Mouse (Mus musculus): ENCODE data around the gene Jpt1. TPM values are rescaled to one million over a fixed set of nuclear protein-coding genes. Genes with fewer than 3 reads are reported as not detected.

Jpt1 gene
- 321 TPM for polyA plus RNA-seq (2017; shearing (Covaris generic))

GRCm38 (mm10) chr11:115514238-115514663, at the start of gene Jpt1:
Jpt1 (minus strand) TSS chr11:115514387.

GRCm38 (mm10) chr11:115536038-115536681, 22.0 kb upstream of the Jpt1 start, which contains the start of gene Sumo2:
Sumo2 (minus strand) TSS chr11:115536276.

GRCm38 (mm10) chr11:115491356-115492083, 22.7 kb downstream of the Jpt1 start, which contains the start of gene Nt5c:
Nt5c (minus strand) TSS chr11:115491862.

GRCm38 (mm10) chr11:115475025-115475757, 39.0 kb downstream of the Jpt1 start, which contains the start of gene Armc7:
Armc7 (plus strand) TSS chr11:115475667.

GRCm38 (mm10) chr11:115462243-115462891, 51.8 kb downstream of the Jpt1 start, which contains the start of gene Slc16a5:
Slc16a5 (plus strand) TSS chr11:115462474.

Other genes with a start within 250 kb of the Jpt1 start
- gene Grin2c, start 247.1 kb downstream of the Jpt1 start, polyA plus RNA-seq (2017; shearing (Covaris generic)), result not detected
- gene Fdxr, start 237.3 kb downstream of the Jpt1 start, polyA plus RNA-seq (2017; shearing (Covaris generic)), result 16.6 TPM
- 0.30 TPM for gene Fads6, start 216.7 kb downstream of the Jpt1 start, polyA plus RNA-seq (2017; shearing (Covaris generic))
- gene Otop2, start 207.2 kb downstream of the Jpt1 start, polyA plus RNA-seq (2017; shearing (Covaris generic)), result not detected
- not detected for gene Ush1g, start 192.3 kb downstream of the Jpt1 start, polyA plus RNA-seq (2017; shearing (Covaris generic))
- not detected for gene Otop3, start 179.7 kb downstream of the Jpt1 start, polyA plus RNA-seq (2017; shearing (Covaris generic))
- 30.6 TPM for gene Hid1, start 146.6 kb downstream of the Jpt1 start, polyA plus RNA-seq (2017; shearing (Covaris generic))
- 0.14 TPM for gene Cdr2l, start 132.5 kb downstream of the Jpt1 start, polyA plus RNA-seq (2017; shearing (Covaris generic))
- gene Mrpl58, start 110.6 kb downstream of the Jpt1 start, polyA plus RNA-seq (2017; shearing (Covaris generic)), result 83.7 TPM
- gene Atp5h, start 94.4 kb downstream of the Jpt1 start, polyA plus RNA-seq (2017; shearing (Covaris generic)), result 522 TPM
- gene Kctd2, start 94.3 kb downstream of the Jpt1 start, polyA plus RNA-seq (2017; shearing (Covaris generic)), result 82.3 TPM
- not detected for gene Trim80, start 73.8 kb downstream of the Jpt1 start, polyA plus RNA-seq (2017; shearing (Covaris generic))
- gene Slc16a5, start 51.9 kb downstream of the Jpt1 start, polyA plus RNA-seq (2017; shearing (Covaris generic)), result 3.4 TPM
- 49.9 TPM for gene Armc7, start 38.7 kb downstream of the Jpt1 start, polyA plus RNA-seq (2017; shearing (Covaris generic))
- 176 TPM for gene Nt5c, start 22.5 kb downstream of the Jpt1 start, polyA plus RNA-seq (2017; shearing (Covaris generic))
- gene Sumo2, start 21.9 kb upstream of the Jpt1 start, polyA plus RNA-seq (2017; shearing (Covaris generic)), result 633 TPM
- 60.7 TPM for gene Nup85, start 50.0 kb upstream of the Jpt1 start, polyA plus RNA-seq (2017; shearing (Covaris generic))
- gene Mrps7, start 89.5 kb upstream of the Jpt1 start, polyA plus RNA-seq (2017; shearing (Covaris generic)), result 73.7 TPM
- 42.1 TPM for gene Gga3, start 89.7 kb upstream of the Jpt1 start, polyA plus RNA-seq (2017; shearing (Covaris generic))
- gene Mif4gd, start 98.6 kb upstream of the Jpt1 start, polyA plus RNA-seq (2017; shearing (Covaris generic)), result 381 TPM
- gene Slc25a19, start 113.9 kb upstream of the Jpt1 start, polyA plus RNA-seq (2017; shearing (Covaris generic)), result 80.4 TPM
- 232 TPM for gene Grb2, start 194.2 kb upstream of the Jpt1 start, polyA plus RNA-seq (2017; shearing (Covaris generic))

All from effector memory CD4-positive, alpha-beta T cell, adult 5 months (primary cell).